Mouse (Mus musculus) spleen, adult 2 months (tissue): ENCODE data around the gene Trim29. TPM values are rescaled to one million over a fixed set of nuclear protein-coding genes. Genes with fewer than 3 reads are reported as not detected.

ENCODE experiments used
- DNase-seq, 2 experiments: peaks; one replicate each; pipeline versions ENCODE4 v3.0.0 to v3.0.0-alpha.2; 2012 to 2021; ENCODE audit warnings: low spot score in 2 of 2, low read depth in 1 of 2
- H3K27ac ChIP-seq: fragments of 200-500 bp; 2 replicates; pipeline ENCODE4 v1.5.1; 2012; ENCODE audit warnings: low read length, inconsistent platforms; ENCODE audit not compliant: insufficient read depth
- H3K27me3 ChIP-seq: fragments of 200-500 bp; 2 replicates; pipeline ENCODE4 v1.6.1; 2012; ENCODE audit warnings: mild to moderate bottlenecking, moderate library complexity, low read length, inconsistent platforms; ENCODE audit not compliant: control insufficient read depth, insufficient read depth
- H3K36me3 ChIP-seq: fragments of 200-500 bp; 2 replicates; pipeline ENCODE4 v1.6.1; 2012; ENCODE audit warnings: mild to moderate bottlenecking, low read length, inconsistent platforms; ENCODE audit not compliant: control insufficient read depth, insufficient read depth
- H3K4me1 ChIP-seq: fragments of 200-500 bp; 2 replicates; pipeline ENCODE4 v1.6.1; 2011; ENCODE audit warnings: inconsistent platforms; ENCODE audit not compliant: control insufficient read depth, insufficient read depth, insufficient read length
- H3K4me3 ChIP-seq: fragments of 200-500 bp; 2 replicates; pipeline ENCODE4 v1.5.1; 2011; ENCODE audit warnings: mild to moderate bottlenecking, inconsistent platforms; ENCODE audit not compliant: insufficient read depth, insufficient read length; ENCODE audit errors: extremely low read depth
- CTCF ChIP-seq: fragments of 200-500 bp; IDR thresholded peaks from 2 replicates; pipeline ENCODE4 v1.5.1; 2011; ENCODE audit warnings: mild to moderate bottlenecking, inconsistent platforms; ENCODE audit not compliant: insufficient read depth, insufficient read length, insufficient replicate concordance; ENCODE audit errors: extremely low read depth
- POLR2A ChIP-seq: fragments of 200-500 bp; IDR thresholded peaks from 2 replicates; pipeline ENCODE4 v1.6.1; 2011; ENCODE audit warnings: low read depth, low read length, inconsistent platforms
- WGBS: fragments of 180-500 bp; shearing (Covaris S2); methylation state at CpG from one replicate; pipeline ENCODE4 v1.1.7; 2018; 5-methylcytosine and 5-hydroxymethylcytosine counted together
- polyA plus RNA-seq: library from polyadenylated mRNA; depleted of rRNA; stranded (reverse); fragments of >200 nt; gene quantifications from 2 replicates; pipeline ENCODE4 v1.2.3, GENCODE M21; 2012

Trim29 gene
- polyA plus RNA-seq, 1 experiment: 0.06 TPM

DNA sequence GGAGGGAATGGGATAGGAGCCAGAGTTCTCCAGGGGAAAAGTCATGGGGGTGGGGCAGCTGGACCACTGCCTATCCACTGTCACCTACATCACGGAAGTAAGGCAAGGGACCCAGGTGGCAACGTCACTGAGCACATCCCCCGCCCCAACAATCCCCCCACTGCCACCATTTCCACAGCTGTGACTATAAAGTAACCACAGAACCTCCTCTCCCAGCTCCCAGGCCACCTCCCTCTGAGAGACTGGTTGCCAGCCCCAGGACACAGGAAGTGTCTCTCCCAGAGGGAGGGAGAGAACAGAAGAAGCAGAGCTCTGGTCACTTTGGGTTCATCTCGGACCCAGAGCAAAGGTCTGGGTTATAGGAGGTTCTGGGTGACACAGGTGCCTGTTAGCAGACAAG, 27.0 kb downstream of the Trim29 start:
- Histone ChIP-seq H3K4me3 (no peak overlapping the region), H3K4me1 (no peaks in the 10 kb centered on the region), H3K27ac (no peak overlapping the region), H3K36me3 (no peaks in the 10 kb centered on the region), H3K27me3 (no peaks in the 10 kb centered on the region)
- no peak for TF ChIP-seq POLR2A
- no peak for TF ChIP-seq CTCF
- 51% methylated on average over 4 of the region's 4 CpGs for WGBS
- no peak for DNase-seq

GRCm38 (mm10) chr9:43338067-43338466, 27.4 kb downstream of the Trim29 start:
- Histone ChIP-seq H3K36me3 (no peaks in the 10 kb centered on the region), H3K27me3 (no peaks in the 10 kb centered on the region), H3K4me1 (no peaks in the 10 kb centered on the region), H3K4me3 (no peak overlapping the region), H3K27ac (no peak overlapping the region)
- 66% methylated on average over 5 of the region's 5 CpGs for WGBS
- no peak for TF ChIP-seq CTCF
- TF ChIP-seq POLR2A: no peak
- DNase-seq: no peak

- no peak overlapping the region for H3K27ac ChIP-seq
- H3K4me3 ChIP-seq: no peak overlapping the region
- TF ChIP-seq POLR2A (no peak), CTCF (peak; percentile 62; the same call in 1 of the 2 replicates)
- no peaks in the 10 kb centered on the region for H3K27me3 ChIP-seq
- no peaks in the 10 kb centered on the region for H3K36me3 ChIP-seq
- whole genome bisulfite sequencing: 0% methylated on average over 2 of the region's 2 CpGs
- no peaks in the 10 kb centered on the region for H3K4me1 ChIP-seq
- DNase-seq: peak; percentile 3 to 33
Observed at GRCm38 (mm10) chr9:43339614-43340020, 29.0 kb downstream of the Trim29 start.

DNA sequence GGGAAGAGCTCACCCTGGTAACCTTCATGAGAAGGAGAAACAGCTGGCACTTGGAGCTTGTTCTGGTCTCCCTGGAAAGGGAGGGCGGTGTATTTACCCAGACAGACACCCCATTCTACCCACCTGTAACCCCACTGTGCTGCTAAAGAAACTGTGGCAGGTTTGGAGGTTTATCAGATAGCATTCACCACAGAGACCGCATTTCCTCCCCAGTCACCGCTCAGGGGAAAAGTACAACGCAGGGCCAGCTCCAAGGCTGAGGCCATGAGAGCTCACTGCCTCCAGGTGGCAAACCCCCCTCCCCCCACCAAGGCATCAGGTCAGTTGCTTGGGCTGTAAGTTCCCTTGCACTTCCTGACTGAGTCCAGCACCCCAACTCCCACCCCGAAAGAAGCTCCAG, 39.4 kb downstream of the Trim29 start:
- TF ChIP-seq CTCF (no peak), POLR2A (no peak)
- 5% methylated on average over 5 of the region's 5 CpGs for WGBS
- H3K36me3 ChIP-seq: no peaks in the 10 kb centered on the region
- no peaks in the 10 kb centered on the region for H3K27me3 ChIP-seq
- no peak overlapping the region for H3K4me3 ChIP-seq
- H3K4me1 ChIP-seq: no peaks in the 10 kb centered on the region
- no peak for DNase-seq
- no peak overlapping the region for H3K27ac ChIP-seq

GRCm38 (mm10) chr9:43351015-43351414, 40.4 kb downstream of the Trim29 start:
- Histone ChIP-seq H3K4me3 (no peak overlapping the region), H3K27me3 (no peaks in the 10 kb centered on the region), H3K27ac (no peak overlapping the region), H3K4me1 (no peaks in the 10 kb centered on the region), H3K36me3 (no peaks in the 10 kb centered on the region)
- TF ChIP-seq POLR2A (no peak), CTCF (no peak)
- WGBS: 81% methylated on average over 13 of the region's 13 CpGs
- DNase-seq: no peak

- no peak for DNase-seq
- Histone ChIP-seq H3K27ac (no peak overlapping the region), H3K4me3 (no peak overlapping the region), H3K27me3 (no peaks in the 10 kb centered on the region), H3K4me1 (no peaks in the 10 kb centered on the region), H3K36me3 (no peaks in the 10 kb centered on the region)
- TF ChIP-seq CTCF: no peak
- no peak for TF ChIP-seq POLR2A
Observed at GRCm38 (mm10) chr9:43357011-43357410, 46.4 kb downstream of the Trim29 start.

GRCm38 (mm10) chr9:43358591-43359323, 48.1 kb downstream of the Trim29 start:
- TF ChIP-seq POLR2A (no peak), CTCF (no peak)
- no peak overlapping the region for H3K27ac ChIP-seq
- H3K4me3 ChIP-seq: no peak overlapping the region
- 79% methylated on average over 15 of the region's 15 CpGs for WGBS
- no peaks in the 10 kb centered on the region for H3K4me1 ChIP-seq
- no peaks in the 10 kb centered on the region for H3K36me3 ChIP-seq
- DNase-seq: no peak
- H3K27me3 ChIP-seq: no peaks in the 10 kb centered on the region
